Mouse (Mus musculus): ENCODE measurements around the gene H6pd. TPM values are rescaled to one million over a fixed set of nuclear protein-coding genes. Genes with fewer than 3 reads are reported as not detected.
"Not testable (repeated sequence)": the region's sequence is repeated elsewhere in the genome, so short reads cannot be mapped to it uniquely, and the experiment has no call there.

H6pd gene
- polyA plus RNA-seq, 1 experiment from 2014 or later = 10.2 TPM

GRCm38 (mm10) chr4:150041346-150042110 is 32.7 kb upstream of the H6pd start:
- ATAC-seq (replicated peaks; ENCODE audit: insufficient number of reproducible peaks, insufficient read depth, low FRiP score, low read depth) = no peak

GRCm38 (mm10) chr4:150040856-150041255 is 32.0 kb upstream of the H6pd start:
- H3K27me3 ChIP-seq; H3K9me3 ChIP-seq (replicated peaks); H3K27ac ChIP-seq; H3K4me2 ChIP-seq; H3K9ac ChIP-seq; ATAC-seq (replicated peaks; ENCODE audit: insufficient number of reproducible peaks, insufficient read depth, low FRiP score, low read depth); H3K36me3 ChIP-seq; H3K4me1 ChIP-seq (replicated peaks); H3K4me3 ChIP-seq: not testable (repeated sequence)
- WGBS = 70% methylated on average over 1 of the region's 1 CpGs

More at GRCm38 (mm10) chr4:150041346-150042110, 32.7 kb upstream of the H6pd start:
- Histone ChIP-seq H3K36me3 (no peaks in the 10 kb centered on the region), H3K27me3 (peaks cover 11% of the 10 kb centered on the region), H3K9ac (no peak overlapping the region), H3K4me1 (replicated peaks) (no peaks in the 10 kb centered on the region), H3K27ac (no peak overlapping the region), H3K4me2 (no peak overlapping the region), H3K4me3 (no peak overlapping the region), H3K9me3 (replicated peaks) (no peaks in the 10 kb centered on the region)
- WGBS = 69% methylated on average over 10 of the region's 10 CpGs

- 78% methylated on average over 9 of the region's 9 CpGs for WGBS
- Histone ChIP-seq H3K36me3 (no peaks in the 10 kb centered on the region), H3K9me3 (replicated peaks) (no peaks in the 10 kb centered on the region)
Measured at GRCm38 (mm10) chr4:150040003-150040581, 31.3 kb upstream of the H6pd start.

GRCm38 (mm10) chr4:150038533-150038932 is 29.7 kb upstream of the H6pd start:
- H3K27me3 ChIP-seq = peaks cover 20% of the 10 kb centered on the region
- ATAC-seq (replicated peaks; ENCODE audit: insufficient number of reproducible peaks, insufficient read depth, low FRiP score, low read depth) = no peak

More at GRCm38 (mm10) chr4:150040003-150040581, 31.3 kb upstream of the H6pd start:
- Histone ChIP-seq H3K4me3 (no peak overlapping the region), H3K27ac (no peak overlapping the region), H3K27me3 (peaks cover 5% of the 10 kb centered on the region), H3K4me1 (replicated peaks) (no peaks in the 10 kb centered on the region), H3K4me2 (no peak overlapping the region), H3K9ac (no peak overlapping the region)
- no peak for ATAC-seq (replicated peaks; ENCODE audit: insufficient number of reproducible peaks, insufficient read depth, low FRiP score, low read depth)

GRCm38 (mm10) chr4:150036094-150036493 is 27.3 kb upstream of the H6pd start:
- Histone ChIP-seq H3K27me3 (peaks cover 45% of the 10 kb centered on the region), H3K4me2 (no peak overlapping the region)
- 57% methylated on average over 6 of the region's 6 CpGs for WGBS

More at GRCm38 (mm10) chr4:150038533-150038932, 29.7 kb upstream of the H6pd start:
- no peak overlapping the region for H3K4me3 ChIP-seq
- no peaks in the 10 kb centered on the region for H3K36me3 ChIP-seq
- H3K27ac ChIP-seq = no peak overlapping the region
- WGBS = 84% methylated on average over 7 of the region's 7 CpGs
- H3K9ac ChIP-seq = no peak overlapping the region
- peaks cover 3% of the 10 kb centered on the region for H3K4me1 ChIP-seq (replicated peaks)
- no peaks in the 10 kb centered on the region for H3K9me3 ChIP-seq (replicated peaks)
- no peak overlapping the region for H3K4me2 ChIP-seq

GRCm38 (mm10) chr4:150035280-150035679 is 26.5 kb upstream of the H6pd start:
- 12% methylated on average over 10 of the region's 10 CpGs for WGBS
- ATAC-seq (replicated peaks; ENCODE audit: insufficient number of reproducible peaks, insufficient read depth, low FRiP score, low read depth) = no peak
- Histone ChIP-seq H3K4me2 (no peak overlapping the region), H3K36me3 (no peaks in the 10 kb centered on the region), H3K9me3 (replicated peaks) (no peaks in the 10 kb centered on the region), H3K27ac (no peak overlapping the region), H3K9ac (no peak overlapping the region), H3K4me1 (replicated peaks) (peaks cover 20% of the 10 kb centered on the region), H3K27me3 (peaks cover 52% of the 10 kb centered on the region), H3K4me3 (no peak overlapping the region)

More at GRCm38 (mm10) chr4:150036094-150036493, 27.3 kb upstream of the H6pd start:
- Histone ChIP-seq H3K27ac (no peak overlapping the region), H3K36me3 (no peaks in the 10 kb centered on the region), H3K9ac (no peak overlapping the region), H3K4me3 (no peak overlapping the region), H3K9me3 (replicated peaks) (no peaks in the 10 kb centered on the region), H3K4me1 (replicated peaks) (peaks cover 13% of the 10 kb centered on the region)
- no peak for ATAC-seq (replicated peaks; ENCODE audit: insufficient number of reproducible peaks, insufficient read depth, low FRiP score, low read depth)

GRCm38 (mm10) chr4:150033261-150033671 is 24.4 kb upstream of the H6pd start:
- WGBS = 3% methylated on average over 31 of the region's 31 CpGs
- ATAC-seq (replicated peaks; ENCODE audit: insufficient number of reproducible peaks, insufficient read depth, low FRiP score, low read depth) = no peak
- no peak overlapping the region for H3K27ac ChIP-seq
- peak overlapping the region; percentile 35 for H3K4me3 ChIP-seq
- peaks cover 26% of the 10 kb centered on the region for H3K4me1 ChIP-seq (replicated peaks)
- H3K27me3 ChIP-seq = peaks cover 66% of the 10 kb centered on the region
- 0 out of 2 replicates have a peak overlapping the region, but pooled peaks have one; percentile 3 for H3K9ac ChIP-seq
- H3K4me2 ChIP-seq = peak overlapping the region; percentile 60
- H3K9me3 ChIP-seq (replicated peaks) = no peaks in the 10 kb centered on the region
- no peaks in the 10 kb centered on the region for H3K36me3 ChIP-seq

- no peak for ATAC-seq (replicated peaks; ENCODE audit: insufficient number of reproducible peaks, insufficient read depth, low FRiP score, low read depth)
- peaks cover 73% of the 10 kb centered on the region for H3K27me3 ChIP-seq
- WGBS = 30% methylated on average over 14 of the region's 14 CpGs
- H3K9me3 ChIP-seq (replicated peaks) = no peaks in the 10 kb centered on the region
- H3K4me2 ChIP-seq = peak overlapping the region; percentile 91
- H3K27ac ChIP-seq = no peak overlapping the region
- peaks cover 27% of the 10 kb centered on the region for H3K4me1 ChIP-seq (replicated peaks)
- H3K4me3 ChIP-seq = peak overlapping the region; percentile 61
- no peaks in the 10 kb centered on the region for H3K36me3 ChIP-seq
- no peak overlapping the region for H3K9ac ChIP-seq
Measured at GRCm38 (mm10) chr4:150031234-150031890, 22.5 kb upstream of the H6pd start.

GRCm38 (mm10) chr4:150030449-150031233 is 21.8 kb upstream of the H6pd start:
- no peak for ATAC-seq (replicated peaks; ENCODE audit: insufficient number of reproducible peaks, insufficient read depth, low FRiP score, low read depth)
- H3K4me3 ChIP-seq = peak overlapping the region; percentile 61

GRCm38 (mm10) chr4:150029885-150030284 is 21.1 kb upstream of the H6pd start:
- Histone ChIP-seq H3K9ac (0 out of 2 replicates have a peak overlapping the region, but pooled peaks have one; percentile 51), H3K4me3 (peak overlapping the region; percentile 61), H3K4me2 (peak overlapping the region; percentile 91), H3K36me3 (no peaks in the 10 kb centered on the region), H3K27ac (no peak overlapping the region), H3K9me3 (replicated peaks) (no peaks in the 10 kb centered on the region), H3K27me3 (peaks cover 69% of the 10 kb centered on the region), H3K4me1 (replicated peaks) (peaks cover 38% of the 10 kb centered on the region)
- ATAC-seq (replicated peaks; ENCODE audit: insufficient number of reproducible peaks, insufficient read depth, low FRiP score, low read depth) = no peak
- WGBS = 3% methylated on average over 11 of the region's 11 CpGs

More at GRCm38 (mm10) chr4:150030449-150031233, 21.8 kb upstream of the H6pd start:
- WGBS = under 1% methylated on average over 28 of the region's 28 CpGs
- Histone ChIP-seq H3K4me2 (peak overlapping the region; percentile 91), H3K36me3 (no peaks in the 10 kb centered on the region), H3K27ac (no peak overlapping the region), H3K4me1 (replicated peaks) (peaks cover 34% of the 10 kb centered on the region), H3K9ac (peak overlapping the region; percentile 51), H3K9me3 (replicated peaks) (no peaks in the 10 kb centered on the region), H3K27me3 (peaks cover 73% of the 10 kb centered on the region)

GRCm38 (mm10) chr4:150023518-150023917 is 14.7 kb upstream of the H6pd start:
- Histone ChIP-seq H3K27ac (no peak overlapping the region), H3K36me3 (no peaks in the 10 kb centered on the region), H3K4me1 (replicated peaks) (peaks cover 14% of the 10 kb centered on the region), H3K4me2 (no peak overlapping the region), H3K27me3 (peaks cover 10% of the 10 kb centered on the region), H3K9me3 (replicated peaks) (no peaks in the 10 kb centered on the region), H3K9ac (no peak overlapping the region), H3K4me3 (no peak overlapping the region)
- no peak for ATAC-seq (replicated peaks; ENCODE audit: insufficient number of reproducible peaks, insufficient read depth, low FRiP score, low read depth)
- 69% methylated on average over 7 of the region's 7 CpGs for WGBS

Measured in heart, embryonic 15.5 days (tissue).